Mouse (Mus musculus) gastrocnemius, postnatal 10 days (tissue): ENCODE data around the gene Acadvl. TPM values are rescaled to one million over a fixed set of nuclear protein-coding genes. Genes with fewer than 3 reads are reported as not detected.
"Not testable (repeated sequence)": the region's sequence is repeated elsewhere in the genome, so short reads cannot be mapped to it uniquely, and the experiment has no call there.

Experiments
- DNase-seq: peaks from one replicate; pipeline ENCODE4 v3.0.0; 2021; ENCODE audit warnings: mixed read lengths
- total RNA-seq, 2 experiments: library from RNA; stranded (reverse); gene quantifications; 2 replicates each; pipeline ENCODE4 v1.2.3; 2021

The Acadvl gene
- total RNA-seq, 2 experiments from 2014 or later = 217 to 254 TPM

DNA sequence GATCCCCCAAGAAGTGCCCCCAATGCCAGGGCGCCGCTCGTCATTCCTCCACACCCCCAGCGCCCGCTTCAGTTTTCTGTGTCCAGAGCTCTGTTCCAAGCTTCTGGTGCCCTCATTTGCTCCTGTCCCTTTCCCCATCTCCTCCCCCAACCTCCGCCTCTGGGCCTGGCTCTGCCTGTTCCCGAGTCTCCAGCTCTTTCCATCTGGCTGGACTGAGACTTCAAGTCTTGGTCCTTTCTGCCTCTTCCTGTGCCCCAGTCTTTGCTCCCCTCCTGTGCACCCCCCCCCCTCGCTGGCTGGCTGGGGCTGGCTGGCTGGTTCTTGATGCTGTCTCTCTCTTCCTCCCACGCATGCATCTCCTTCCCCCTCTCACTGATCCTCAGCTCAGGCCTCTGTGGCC, 12.2 kb upstream of the Acadvl start:
- peak; percentile 47 for DNase-seq

DNA sequence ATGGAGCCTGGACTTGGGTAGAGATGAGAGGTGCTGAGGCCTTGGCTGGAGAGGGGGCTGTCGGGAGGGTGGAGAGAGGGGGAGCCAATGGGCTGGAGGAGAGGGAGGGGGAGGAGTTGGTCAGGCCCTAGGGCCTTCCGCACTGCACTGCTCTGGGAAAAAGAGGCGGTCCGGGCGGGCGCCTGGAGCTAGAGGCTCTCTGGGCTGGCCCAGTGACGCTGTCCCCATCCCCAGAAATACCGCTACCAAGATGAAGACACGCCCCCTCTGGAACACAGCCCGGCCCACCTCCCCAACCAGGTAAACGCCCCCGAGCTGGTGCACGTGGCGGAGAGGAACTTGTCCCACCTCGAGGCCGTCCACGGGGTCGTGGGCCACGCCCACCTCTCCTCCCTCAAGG, 11.5 kb upstream of the Acadvl start:
- peak; percentile 75 for DNase-seq

DNA sequence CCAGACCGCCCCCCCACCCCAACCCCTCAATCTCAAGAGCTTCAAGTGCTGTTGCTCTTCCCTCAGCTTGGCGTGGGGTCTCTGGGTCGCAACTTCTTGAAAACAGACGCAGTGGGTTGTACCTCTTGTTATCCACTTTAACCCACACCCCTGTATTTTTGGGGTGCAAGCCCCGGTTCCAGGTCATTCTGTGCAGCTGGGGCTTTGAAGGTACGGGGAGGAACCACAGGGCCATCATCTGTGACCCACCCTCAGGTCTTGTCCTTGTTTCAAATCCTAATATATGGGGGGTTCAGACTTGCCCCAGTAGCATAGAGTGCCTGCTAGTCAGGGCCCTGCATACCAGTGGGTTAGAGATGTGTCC, 8.9 kb upstream of the Acadvl start:
- no peak for DNase-seq

DNA sequence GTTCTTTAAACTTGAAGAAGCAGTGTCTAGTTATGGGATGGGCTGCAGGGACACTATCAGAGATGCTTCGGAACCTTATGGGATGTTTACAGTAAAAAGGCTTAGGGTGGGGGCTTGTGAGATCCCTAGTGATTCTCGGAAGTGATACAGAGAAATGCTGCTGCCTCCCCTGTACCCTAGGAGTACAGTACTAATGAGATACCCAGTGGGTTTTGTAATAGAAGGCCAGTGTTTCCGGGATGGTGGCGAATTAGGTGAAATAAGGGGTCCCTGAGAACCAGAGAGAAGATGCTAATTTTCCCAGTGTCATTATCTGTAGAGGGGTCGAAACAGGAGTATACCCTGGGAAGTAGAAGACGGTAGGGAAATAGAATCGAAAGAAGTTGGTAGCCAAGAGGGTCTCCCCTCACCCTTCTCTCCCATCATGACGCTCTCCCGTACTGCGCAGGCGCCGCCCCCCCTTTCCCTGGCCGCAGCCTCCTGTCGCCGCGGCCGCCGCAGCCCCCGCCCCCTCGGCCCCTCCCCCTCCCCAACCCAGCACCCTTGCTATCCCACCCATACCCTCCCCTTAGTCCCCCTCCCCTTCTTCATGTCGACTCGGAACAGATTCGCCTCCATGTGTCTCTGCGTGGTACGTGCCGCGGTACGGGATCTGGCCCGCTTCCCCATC, 8.4 kb upstream of the Acadvl start:
- no peak for DNase-seq

- peak; percentile 97 for DNase-seq
Measured at GRCm38 (mm10) chr11:70021264-70022132, 6.3 kb upstream of the Acadvl start.

GRCm38 (mm10) chr11:70020731-70021263, 5.6 kb upstream of the Acadvl start:
- DNase-seq = peak; percentile 61

GRCm38 (mm10) chr11:70020022-70020631, 4.9 kb upstream of the Acadvl start:
- no peak for DNase-seq

- no peak for DNase-seq
Measured at GRCm38 (mm10) chr11:70019495-70020021, 4.3 kb upstream of the Acadvl start.

DNA sequence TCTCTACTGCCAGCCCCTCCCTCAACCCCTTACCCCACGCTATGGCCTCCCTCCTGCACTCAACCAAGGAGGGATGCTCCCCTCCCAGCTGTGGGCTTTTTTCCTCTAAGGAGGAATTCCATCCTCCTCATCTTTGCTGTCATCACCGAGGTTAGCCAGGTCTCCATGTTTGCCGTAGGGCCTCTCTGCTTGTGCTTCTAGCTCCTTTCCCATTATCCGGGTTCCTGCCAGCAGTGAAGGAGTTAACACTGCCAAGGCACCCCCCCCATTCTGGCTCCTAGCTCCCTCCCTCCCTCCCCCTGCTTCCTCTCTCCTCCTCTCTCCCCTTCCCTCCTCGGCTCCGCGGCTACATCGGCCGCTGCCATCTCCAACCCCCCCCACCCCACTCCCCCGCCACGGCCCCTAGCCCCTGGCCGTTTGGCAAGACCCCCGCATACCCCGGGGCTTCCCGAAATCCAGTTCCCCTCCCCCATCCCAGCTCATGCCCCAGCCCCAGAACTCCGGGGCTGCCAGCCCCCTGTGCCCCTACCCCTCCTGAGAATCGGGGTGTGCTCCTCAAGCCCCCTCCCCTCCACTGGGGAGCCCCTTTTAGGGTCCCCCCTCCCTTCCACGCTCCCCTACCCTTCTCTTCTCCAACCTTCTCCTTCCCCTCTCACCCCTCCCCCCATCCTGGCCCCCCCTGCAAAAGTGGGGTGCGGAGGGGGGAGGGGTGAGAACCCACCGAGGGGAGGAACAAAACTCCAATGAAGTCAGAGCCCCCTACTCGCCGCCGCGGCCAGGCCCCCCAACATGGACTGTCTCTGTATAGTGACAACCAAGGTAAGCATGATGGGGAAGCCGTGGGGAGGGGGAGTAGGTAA, 3.1 kb upstream of the Acadvl start:
- peak; percentile 62 for DNase-seq

- DNase-seq = no peak
Measured at GRCm38 (mm10) chr11:70017199-70017767, 2.1 kb upstream of the Acadvl start.

DNA sequence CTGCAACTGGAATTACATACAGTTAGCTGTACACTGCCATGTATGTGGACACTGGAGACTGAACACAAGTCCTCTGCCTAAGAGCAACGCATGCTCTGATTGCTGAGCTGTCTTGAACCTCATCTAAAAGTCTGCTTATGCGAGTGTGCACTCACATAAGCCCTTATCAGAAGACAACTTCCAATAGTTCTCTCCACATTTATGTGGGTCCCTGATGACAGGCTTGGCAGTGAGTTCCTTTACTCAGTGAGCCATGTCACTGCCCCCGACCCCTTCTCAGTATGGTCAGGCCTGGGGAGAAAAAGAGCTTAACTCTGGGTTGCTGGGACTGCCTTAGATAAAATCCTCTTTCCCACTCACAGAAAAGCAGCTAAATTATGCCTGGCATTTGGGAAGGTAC, 1.5 kb upstream of the Acadvl start, which contains the start of gene Dlg4:
Gene Dlg4 (plus strand): TSS at position 274 of the 400 bp plus-strand sequence.
- DNase-seq = no peak

- DNase-seq = not testable (repeated sequence)
Measured at GRCm38 (mm10) chr11:70016177-70016576, 966 bp upstream of the Acadvl start.

- DNase-seq = no peak
Measured at GRCm38 (mm10) chr11:70015677-70016076, 466 bp upstream of the Acadvl start.

DNA sequence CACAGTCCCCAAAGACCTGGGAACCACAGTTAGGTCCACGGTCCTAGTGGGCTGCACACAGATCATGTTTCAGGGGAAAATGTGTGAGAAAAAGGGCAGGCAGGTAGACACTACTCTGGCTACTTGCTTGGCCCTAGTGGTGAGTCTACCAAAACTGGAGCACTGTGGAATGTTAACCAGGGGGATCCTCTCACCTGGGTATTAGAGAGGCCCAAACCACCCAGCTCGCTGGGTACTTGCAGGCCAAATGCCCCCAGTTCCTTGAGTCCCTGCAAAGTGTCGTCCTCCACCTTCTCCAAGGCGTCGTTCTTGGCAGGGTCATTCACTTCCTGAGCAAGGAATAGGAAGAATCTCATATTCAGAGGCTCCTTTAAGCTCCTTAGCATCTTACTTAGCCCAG, 1.2 kb downstream of the Acadvl start:
- no peak for DNase-seq

DNA sequence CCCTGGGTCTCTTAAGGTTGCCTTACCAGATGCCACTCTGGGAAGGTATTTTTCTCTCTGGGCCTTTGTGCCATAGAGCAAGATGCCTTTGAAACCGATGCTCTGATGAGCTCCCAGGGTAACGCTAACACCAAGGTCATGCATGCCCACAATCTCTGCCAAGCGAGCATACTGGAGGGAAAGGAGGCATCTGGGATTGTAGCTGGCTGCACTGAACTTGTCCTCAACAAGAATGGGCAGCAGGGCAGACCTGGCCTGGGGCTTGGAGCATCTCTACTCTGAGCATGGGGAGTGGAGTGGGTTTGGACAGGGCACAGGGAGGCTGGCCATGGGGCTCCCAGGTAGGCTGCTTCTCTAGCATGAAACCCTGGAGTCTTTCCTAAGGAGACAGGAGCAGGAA, 1.8 kb downstream of the Acadvl start:
- DNase-seq = no peak

DNA sequence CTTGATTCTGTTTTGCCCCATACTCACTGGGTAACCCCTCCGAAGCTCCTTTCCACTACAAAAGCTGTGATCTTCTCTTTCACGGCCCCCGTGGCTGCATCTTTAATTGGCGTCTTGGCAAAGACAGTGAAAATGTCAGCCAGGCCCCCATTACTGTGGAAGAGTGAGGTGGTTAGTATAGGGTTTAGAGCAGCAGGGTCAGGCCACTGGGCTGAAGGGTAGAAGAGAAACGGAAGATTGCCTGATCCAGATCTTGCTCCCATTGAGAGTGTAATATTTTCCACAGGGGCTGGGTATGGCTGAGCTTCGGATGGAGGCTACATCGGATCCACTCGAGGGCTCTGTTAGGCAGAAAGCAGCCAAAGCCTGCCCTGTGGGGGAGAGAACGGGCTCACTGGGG, 2.3 kb downstream of the Acadvl start:
- DNase-seq = no peak

GRCm38 (mm10) chr11:70010961-70011360, 4.2 kb downstream of the Acadvl start:
- DNase-seq = no peak

- no peak for DNase-seq
Measured at GRCm38 (mm10) chr11:70010548-70010947, 4.7 kb downstream of the Acadvl start.

- no peak for DNase-seq
Measured at GRCm38 (mm10) chr11:70010033-70010432, 5.2 kb downstream of the Acadvl start.

DNA sequence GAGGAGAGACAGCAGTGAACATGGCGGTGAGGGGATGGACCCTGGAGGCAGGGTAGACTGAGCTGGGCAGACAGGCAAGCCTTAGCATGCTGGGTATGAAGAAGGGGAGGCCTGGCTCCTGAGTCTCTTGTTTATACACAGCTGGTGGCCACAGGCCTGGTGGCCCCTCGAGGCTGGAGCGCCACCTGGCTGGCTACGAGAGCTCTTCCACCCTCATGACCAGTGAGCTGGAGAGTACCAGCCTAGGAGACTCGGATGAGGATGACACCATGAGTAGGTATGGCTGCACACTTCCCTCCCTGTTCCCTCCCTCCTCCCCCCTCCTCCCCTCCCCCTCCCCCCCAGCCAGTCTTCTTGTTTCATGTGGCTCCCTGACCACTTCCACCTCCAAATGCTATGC, 9.7 kb downstream of the Acadvl start:
- DNase-seq = no peak

- no peak for DNase-seq
Measured at GRCm38 (mm10) chr11:70002471-70002870, 12.7 kb downstream of the Acadvl start.
